Comparison of ENCODE assay signal across 9 mouse cellular contexts in the genomic region with DNA sequence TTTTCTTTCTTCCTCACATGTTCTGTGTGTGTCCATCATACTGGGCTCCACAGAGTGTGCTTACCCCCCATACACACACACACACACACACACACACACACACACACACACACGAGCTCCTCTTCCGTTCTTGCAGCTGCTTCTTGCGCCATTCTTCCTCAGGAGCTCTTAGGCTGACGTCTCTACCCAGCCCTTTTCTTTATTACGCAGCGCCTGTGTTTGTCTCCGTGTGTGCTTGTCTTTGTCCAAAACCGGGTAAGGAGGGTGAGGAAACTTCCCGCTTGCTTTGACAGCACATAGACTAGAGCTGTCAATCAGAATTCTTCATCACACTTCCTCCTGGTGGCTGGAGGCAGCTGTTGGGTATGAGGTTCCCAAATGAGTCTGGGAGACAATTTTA. TPM values are rescaled to one million over a fixed set of nuclear protein-coding genes. Genes with fewer than 3 reads are reported as not detected.
DNase-seq lines count a peak whose midpoint lies in the region; ATAC-seq and TF ChIP-seq lines count a peak whose summit lies in the region.
"Had no signal": no experiment of that assay in that cellular context is flagged by ENCODE, and none has a peak within 500 bp of the region (broad histone marks: within the 10 kb centered on the region; RNA-seq: fewer than 3 reads in every experiment).

No protein-coding gene starts in this region.

- H3K27ac ChIP-seq in hindbrain, embryonic 12.5 days = peak overlapping the region; percentile 57; the same call in 1 of the 2 replicates
- H3K27ac ChIP-seq in cerebellum, adult 2 months (ENCODE audit: insufficient read depth, low read length) = no peak overlapping the region

- no peak overlapping the region for H3K4me3 ChIP-seq in hindbrain, embryonic 12.5 days
- H3K4me3 ChIP-seq in cerebellum, adult 2 months (replicated peaks; ENCODE audit: insufficient read depth, low read depth, low read length) = no peak overlapping the region

- H3K36me3 ChIP-seq in hindbrain, embryonic 12.5 days = peaks cover 15% of the 10 kb centered on the region; the same call in 1 of the 2 replicates

- 55% methylated on average over 9 of the region's 9 CpGs for WGBS in hindbrain, embryonic 12.5 days
- 73% methylated on average over 9 of the region's 9 CpGs for WGBS in cerebellum, adult 2 months

- no peaks in the 10 kb centered on the region for H3K27me3 ChIP-seq in hindbrain, embryonic 12.5 days
- no peaks in the 10 kb centered on the region for H3K27me3 ChIP-seq in cerebellum, adult 2 months (ENCODE audit: control insufficient read depth, insufficient read depth, low read length)

- no peak overlapping the region for H3K9ac ChIP-seq in hindbrain, embryonic 12.5 days

- H3K9me3 ChIP-seq in hindbrain, embryonic 12.5 days (replicated peaks) = no peaks in the 10 kb centered on the region

- DNase-seq in CD4-positive, CD25-positive, alpha-beta regulatory T cell, adult 2 months (ENCODE audit: low read depth, low spot score) = peak; percentile 67
- DNase-seq in lung, adult 18-20 months = peak; percentile 62 to 70
- DNase-seq in lung, postnatal 14 days = no peak
- peak; percentile 50 to 52 for DNase-seq in monocyte, adult 2 months (ENCODE audit: low read depth in 1 of 2, low spot score in 2 of 2)
- DNase-seq in cerebellum, adult 2 months = no peak
- DNase-seq in kidney, adult 8-10 months = no peak

- no peak overlapping the region for H3K4me2 ChIP-seq in hindbrain, embryonic 12.5 days (replicated peaks)

- TF ChIP-seq CTCF in cerebellum, adult 2 months (IDR thresholded peaks at IDR 0.05; ENCODE audit: borderline replicate concordance, insufficient read depth, low read depth, low read length) = no peak

- ATAC-seq in CD4-positive, CD25-positive, alpha-beta regulatory T cell, adult 4 months = no peak
- no peak for ATAC-seq in hindbrain, embryonic 12.5 days (ENCODE audit: low FRiP score)

- TF ChIP-seq POLR2A in cerebellum, adult 2 months (IDR thresholded peaks at IDR 0.05; ENCODE audit: borderline replicate concordance, insufficient read depth, low read length) = no peak

- peaks cover 55% of the 10 kb centered on the region for H3K4me1 ChIP-seq in hindbrain, embryonic 12.5 days
- H3K4me1 ChIP-seq in cerebellum, adult 2 months (ENCODE audit: control insufficient read depth, insufficient read depth, low read length) = peaks cover 32% of the 10 kb centered on the region

RNA-seq across cellular contexts. Expression of gene Wbp1l, which starts 19.4 kb away (rescaled TPM):
- polyA plus RNA-seq in CD4-positive, CD25-positive, alpha-beta regulatory T cell, adult 4 months (2017; shearing (Covaris generic)) = 10 to 100 TPM; 19.2 to 20.8 TPM
- polyA plus RNA-seq in hindbrain, embryonic 12.5 days (2016; fragmentation: Nextera tagmentation; extraction: Ambion mirVana) = 54.6 and 56.4 TPM in 2 replicates
- 24.9 and 28.3 TPM in 2 replicates for polyA plus RNA-seq in cerebellum, adult 2 months (2012; rRNA removed)

RNA-seq across cellular contexts. Expression of gene Sfxn2, which starts 45.2 kb away (rescaled TPM):
- polyA plus RNA-seq in CD4-positive, CD25-positive, alpha-beta regulatory T cell, adult 4 months (2017; shearing (Covaris generic)) = 10 to 100 TPM in 1 of 2 experiments, 1 to 10 TPM in 1; 6.2 to 13.4 TPM
- 14.6 and 15.0 TPM in 2 replicates for polyA plus RNA-seq in hindbrain, embryonic 12.5 days (2016; fragmentation: Nextera tagmentation; extraction: Ambion mirVana)
- polyA plus RNA-seq in cerebellum, adult 2 months (2012; rRNA removed) = 7.0 and 7.7 TPM in 2 replicates

RNA-seq across cellular contexts. Expression of gene Arl3, which starts 45.3 kb away (rescaled TPM):
- polyA plus RNA-seq in CD4-positive, CD25-positive, alpha-beta regulatory T cell, adult 4 months (2017; shearing (Covaris generic)) = 10 to 100 TPM; 29.0 to 34.9 TPM
- 190 and 196 TPM in 2 replicates for polyA plus RNA-seq in hindbrain, embryonic 12.5 days (2016; fragmentation: Nextera tagmentation; extraction: Ambion mirVana)
- polyA plus RNA-seq in cerebellum, adult 2 months (2012; rRNA removed) = 205 and 227 TPM in 2 replicates

RNA-seq across cellular contexts. Expression of gene Cyp17a1, which starts 54.6 kb away (rescaled TPM):
- not detected for polyA plus RNA-seq in CD4-positive, CD25-positive, alpha-beta regulatory T cell, adult 4 months (2017; shearing (Covaris generic))
- polyA plus RNA-seq in hindbrain, embryonic 12.5 days (2016; fragmentation: Nextera tagmentation; extraction: Ambion mirVana) = not detected in 2 replicates
- 0.06 and 0.08 TPM in 2 replicates for polyA plus RNA-seq in cerebellum, adult 2 months (2012; rRNA removed)
- polyA plus RNA-seq: intestine, embryonic 14.5 days had no signal

Comparison
In these comparisons a context has a peak if more than half of its experiments do, and no peak if none do; other contexts are left out.
1. DNase-seq: peak in CD4-positive, CD25-positive, alpha-beta regulatory T cell, adult 2 months (single experiment), lung, adult 18-20 months (2 of 2) and monocyte, adult 2 months (2 of 2); none in lung, postnatal 14 days (single experiment), cerebellum, adult 2 months (0 of 2) and kidney, adult 8-10 months (0 of 2).